Mouse (Mus musculus) embryonic facial prominence, embryonic 15.5 days (tissue): ENCODE measurements around the gene Zdhhc22. TPM values are rescaled to one million over a fixed set of nuclear protein-coding genes. Genes with fewer than 3 reads are reported as not detected.
A peak's percentile ranks its signal among the peaks of the same experiment; 100 is the strongest.

Experiments used
- ATAC-seq: fragments of 200-750 bp; cut with Nextera tagmentation; 2 replicates; pipeline ENCODE4 v1.8.0; 2017; ENCODE audit warnings: low read depth, moderate TSS enrichment; ENCODE audit not compliant: insufficient number of reproducible peaks, low FRiP score, low TSS enrichment
- H3K27ac ChIP-seq: fragments of 300-500 bp; sonication (generic); replicated peaks from 2 replicates; pipeline ENCODE4 v1.5.1; 2015; ENCODE audit warnings: mild to moderate bottlenecking, inconsistent platforms
- H3K27me3 ChIP-seq: fragments of 300-500 bp; sonication (generic); 2 replicates; pipeline ENCODE4 v1.6.1; 2015; ENCODE audit warnings: inconsistent platforms
- H3K36me3 ChIP-seq: fragments of 300-500 bp; sonication (generic); 2 replicates; pipeline ENCODE4 v1.6.1; 2015; ENCODE audit warnings: mild to moderate bottlenecking, inconsistent platforms
- H3K4me1 ChIP-seq: fragments of 300-500 bp; sonication (generic); 2 replicates; pipeline ENCODE4 v1.6.1; 2015; ENCODE audit warnings: inconsistent platforms
- H3K4me2 ChIP-seq: fragments of 300-500 bp; sonication (generic); replicated peaks from 2 replicates; pipeline ENCODE4 v1.6.1; 2015; ENCODE audit warnings: mild to moderate bottlenecking, inconsistent platforms
- H3K4me3 ChIP-seq: fragments of 300-500 bp; sonication (generic); replicated peaks from 2 replicates; pipeline ENCODE4 v1.5.1; 2015; ENCODE audit warnings: mild to moderate bottlenecking, inconsistent platforms
- H3K9ac ChIP-seq: fragments of 300-500 bp; sonication (generic); 2 replicates; pipeline ENCODE4 v1.6.1; 2015; ENCODE audit warnings: inconsistent platforms
- H3K9me3 ChIP-seq: fragments of 300-500 bp; sonication (generic); replicated peaks from 2 replicates; pipeline ENCODE4 v1.6.1; 2016; ENCODE audit warnings: inconsistent platforms
- WGBS: fragments of 180-500 bp; shearing (Covaris S2); methylation state at CpG from one replicate; pipeline ENCODE4 v1.1.7; 2015; 5-methylcytosine and 5-hydroxymethylcytosine counted together
- polyA plus RNA-seq: library from polyadenylated mRNA; unstranded; fragments of >200 nt; fragmentation: Nextera tagmentation; extraction: Ambion mirVana; gene quantifications from 2 replicates; pipeline ENCODE4 v1.2.1, GENCODE M21; 2015

The Zdhhc22 gene
- polyA plus RNA-seq = 0.12 TPM in 1 of 2 replicates, not detected in the other

DNA sequence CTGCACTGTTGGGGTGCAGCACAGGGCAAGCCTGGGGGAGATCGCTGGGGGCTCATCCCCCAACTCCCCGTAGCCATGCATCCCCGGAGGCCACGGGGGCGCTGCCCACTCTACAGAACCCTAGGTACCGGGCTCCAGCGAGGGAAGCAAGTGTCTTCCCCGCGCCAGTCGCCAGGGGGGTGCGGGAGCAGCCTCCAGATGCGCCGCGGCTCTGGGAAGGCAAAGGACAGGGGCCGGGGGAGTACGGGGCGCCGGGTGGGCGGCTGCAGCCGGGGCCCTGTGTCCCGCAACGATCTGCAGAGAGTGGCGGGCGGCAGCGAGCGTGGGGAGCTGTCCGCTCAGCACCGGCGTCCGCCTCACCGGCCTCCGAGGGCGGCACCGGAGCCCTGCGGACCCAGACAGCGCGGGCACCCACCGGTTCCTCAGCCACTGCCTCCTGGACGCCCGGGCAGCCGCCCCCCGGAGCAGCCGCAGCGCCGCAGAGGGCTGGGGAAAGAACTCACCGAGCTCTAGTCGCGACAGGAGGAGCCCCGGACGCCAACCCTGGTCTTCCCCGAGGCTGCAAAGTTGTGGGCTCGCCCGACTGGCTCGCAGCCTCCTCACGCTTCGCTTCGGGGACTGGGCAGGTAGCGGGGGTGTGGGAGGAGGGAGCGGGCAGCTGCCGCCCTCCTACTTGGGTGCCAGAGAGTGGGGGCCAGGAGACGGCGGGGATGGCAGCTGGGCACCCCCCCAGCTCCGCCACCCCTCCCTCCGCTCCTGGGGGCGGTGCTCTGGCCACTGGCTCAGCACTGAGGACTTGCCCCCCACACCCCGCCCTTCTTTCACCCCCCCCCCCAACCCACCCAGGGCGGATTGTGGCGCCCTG, at the start of gene Zdhhc22:
Gene Zdhhc22 (minus strand): TSS at position 541 of the 865 bp plus-strand sequence.
- H3K4me1 ChIP-seq = peaks cover 13% of the 10 kb centered on the region
- no peak within 1 kb of the TSS for H3K9ac ChIP-seq
- peak; percentile 40 for ATAC-seq
- H3K9me3 ChIP-seq = no peaks in the 10 kb centered on the region
- WGBS = under 1% methylated on average over 56 of the region's 68 CpGs
- H3K27ac ChIP-seq = no peak within 1 kb of the TSS
- no peaks in the 10 kb centered on the region for H3K36me3 ChIP-seq
- peak within 1 kb of the TSS; percentile 25 for H3K4me3 ChIP-seq
- H3K27me3 ChIP-seq = peaks cover 81% of the 10 kb centered on the region
- H3K4me2 ChIP-seq = peak within 1 kb of the TSS; percentile 46

- no peaks in the 10 kb centered on the region for H3K27me3 ChIP-seq
- no peaks in the 10 kb centered on the region for H3K4me1 ChIP-seq
- no peak overlapping the region for H3K9ac ChIP-seq
- H3K36me3 ChIP-seq = no peaks in the 10 kb centered on the region
- H3K4me3 ChIP-seq = no peak overlapping the region
- no peak overlapping the region for H3K4me2 ChIP-seq
- H3K9me3 ChIP-seq = no peaks in the 10 kb centered on the region
- no peak for ATAC-seq
- H3K27ac ChIP-seq = no peak overlapping the region
- WGBS = 91% methylated on average over 7 of the region's 7 CpGs
Measured at GRCm38 (mm10) chr12:87036631-87037030, 46.4 kb upstream of the Zdhhc22 start.

DNA sequence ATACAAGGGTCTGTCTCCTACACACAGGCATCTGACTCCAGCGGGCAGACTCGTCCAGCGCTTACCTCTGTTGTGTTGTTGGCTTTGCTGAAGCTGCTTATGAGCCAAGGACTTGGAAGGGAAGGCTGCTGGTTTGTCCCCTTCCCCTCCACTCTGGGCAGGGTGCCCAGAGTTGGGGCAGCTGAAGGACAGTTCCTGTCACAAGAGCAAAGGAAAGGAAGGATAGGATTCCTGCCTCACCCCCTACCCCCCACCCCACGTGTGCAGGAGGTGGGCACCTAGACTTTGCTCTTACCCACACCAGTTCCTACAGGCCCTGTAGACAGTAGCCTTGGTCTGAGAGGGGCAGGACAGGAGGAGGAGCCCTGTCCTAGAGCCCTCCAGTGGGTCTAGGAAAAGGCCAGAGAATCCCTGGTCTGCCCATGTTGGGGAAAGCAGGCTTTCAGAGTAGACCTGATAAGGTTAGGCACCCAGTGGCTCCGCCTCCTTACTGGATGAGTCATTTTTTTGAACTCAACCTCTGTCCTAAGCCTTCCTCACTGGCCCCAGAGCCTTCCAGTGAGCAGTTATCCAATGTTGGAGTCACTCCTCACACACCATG, 41.0 kb upstream of the Zdhhc22 start:
- Histone ChIP-seq H3K27me3 (peaks cover 19% of the 10 kb centered on the region), H3K27ac (no peak overlapping the region), H3K36me3 (no peaks in the 10 kb centered on the region), H3K9me3 (no peaks in the 10 kb centered on the region), H3K4me2 (no peak overlapping the region), H3K4me3 (no peak overlapping the region), H3K9ac (no peak overlapping the region), H3K4me1 (0 out of 2 replicates have a peak, but pooled peaks cover 3% of the 10 kb centered on the region)
- ATAC-seq = no peak
- 68% methylated on average over 5 of the region's 5 CpGs for WGBS

- Histone ChIP-seq H3K27ac (no peak overlapping the region), H3K4me1 (0 out of 2 replicates have a peak, but pooled peaks cover 5% of the 10 kb centered on the region), H3K27me3 (peaks cover 22% of the 10 kb centered on the region), H3K4me3 (no peak overlapping the region), H3K9me3 (no peaks in the 10 kb centered on the region), H3K36me3 (no peaks in the 10 kb centered on the region), H3K4me2 (no peak overlapping the region), H3K9ac (no peak overlapping the region)
- ATAC-seq = no peak
- 66% methylated on average over 5 of the region's 5 CpGs for WGBS
Measured at GRCm38 (mm10) chr12:87029251-87029976, 39.2 kb upstream of the Zdhhc22 start.

GRCm38 (mm10) chr12:87028068-87028467, 37.8 kb upstream of the Zdhhc22 start:
- no peaks in the 10 kb centered on the region for H3K36me3 ChIP-seq
- H3K4me3 ChIP-seq = no peak overlapping the region
- H3K27me3 ChIP-seq = peaks cover 22% of the 10 kb centered on the region
- no peak for ATAC-seq
- no peaks in the 10 kb centered on the region for H3K9me3 ChIP-seq
- no peak overlapping the region for H3K27ac ChIP-seq
- 0 out of 2 replicates have a peak, but pooled peaks cover 5% of the 10 kb centered on the region for H3K4me1 ChIP-seq
- 57% methylated on average over 2 of the region's 2 CpGs for WGBS
- H3K9ac ChIP-seq = no peak overlapping the region
- H3K4me2 ChIP-seq = no peak overlapping the region

DNA sequence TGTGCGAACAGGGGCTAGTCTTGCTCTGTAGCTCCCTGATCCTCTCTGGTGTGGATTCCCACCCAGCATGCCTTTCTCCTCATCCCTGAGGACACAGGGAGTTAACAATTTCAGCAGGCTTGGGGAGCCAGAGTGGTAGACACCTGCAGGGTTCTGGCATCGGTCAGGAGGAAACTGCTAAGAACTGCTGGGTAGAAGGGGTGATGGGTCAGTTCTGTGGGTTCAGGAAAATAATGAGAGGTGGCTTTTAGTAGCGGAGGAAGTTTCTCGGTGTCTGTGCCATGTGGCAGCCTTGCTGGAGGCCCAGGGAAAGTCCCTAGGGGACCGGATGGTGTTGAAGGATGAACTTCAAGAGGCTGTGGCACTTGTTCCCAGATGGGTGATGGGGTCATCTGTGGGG, 37.2 kb upstream of the Zdhhc22 start:
- no peak for ATAC-seq
- H3K4me2 ChIP-seq = no peak overlapping the region
- H3K27ac ChIP-seq = no peak overlapping the region
- H3K4me1 ChIP-seq = 0 out of 2 replicates have a peak, but pooled peaks cover 5% of the 10 kb centered on the region
- H3K36me3 ChIP-seq = no peaks in the 10 kb centered on the region
- H3K4me3 ChIP-seq = no peak overlapping the region
- H3K9ac ChIP-seq = no peak overlapping the region
- WGBS = 52% methylated on average over 5 of the region's 5 CpGs
- no peaks in the 10 kb centered on the region for H3K9me3 ChIP-seq
- H3K27me3 ChIP-seq = peaks cover 22% of the 10 kb centered on the region

GRCm38 (mm10) chr12:87026871-87027240, 36.6 kb upstream of the Zdhhc22 start:
- Histone ChIP-seq H3K27ac (no peak overlapping the region), H3K4me1 (0 out of 2 replicates have a peak, but pooled peaks cover 5% of the 10 kb centered on the region), H3K4me2 (peak overlapping the region; percentile 41), H3K4me3 (no peak overlapping the region), H3K36me3 (no peaks in the 10 kb centered on the region), H3K9ac (no peak overlapping the region), H3K9me3 (no peaks in the 10 kb centered on the region), H3K27me3 (peaks cover 22% of the 10 kb centered on the region)
- WGBS = 13% methylated on average over 8 of the region's 8 CpGs
- no peak for ATAC-seq

- Histone ChIP-seq H3K27me3 (peaks cover 22% of the 10 kb centered on the region), H3K4me3 (peak overlapping the region; percentile 10; the same call in 1 of the 2 replicates), H3K9ac (no peak overlapping the region), H3K36me3 (no peaks in the 10 kb centered on the region), H3K4me1 (0 out of 2 replicates have a peak, but pooled peaks cover 5% of the 10 kb centered on the region), H3K9me3 (no peaks in the 10 kb centered on the region), H3K4me2 (peak overlapping the region; percentile 41), H3K27ac (no peak overlapping the region)
- no peak for ATAC-seq
- WGBS = 4% methylated on average over 29 of the region's 30 CpGs
Measured at GRCm38 (mm10) chr12:87026109-87026870, 36.1 kb upstream of the Zdhhc22 start.

DNA sequence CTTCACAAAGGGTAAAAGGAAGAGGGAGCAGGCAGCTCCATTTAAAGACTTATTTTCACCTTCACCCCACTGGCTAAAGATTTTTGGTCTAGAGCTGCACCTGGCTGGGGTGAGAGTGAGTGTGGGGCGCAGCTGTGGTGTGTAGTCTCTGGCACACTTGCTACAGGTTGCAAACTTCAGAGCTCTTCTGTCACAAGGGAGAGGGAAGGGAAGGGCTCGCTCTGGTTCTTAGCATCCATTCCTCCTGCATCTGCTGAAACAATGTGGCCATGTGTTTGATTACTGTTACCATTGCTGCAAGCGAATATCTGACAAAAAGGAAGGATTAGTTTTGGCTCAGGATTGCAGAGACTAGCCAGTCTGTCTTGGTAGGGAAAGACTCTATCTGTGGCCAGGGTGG, 33.2 kb upstream of the Zdhhc22 start:
- Histone ChIP-seq H3K4me2 (no peak overlapping the region), H3K27ac (no peak overlapping the region), H3K36me3 (no peaks in the 10 kb centered on the region), H3K4me3 (no peak overlapping the region), H3K27me3 (peaks cover 22% of the 10 kb centered on the region), H3K9me3 (no peaks in the 10 kb centered on the region), H3K4me1 (0 out of 2 replicates have a peak, but pooled peaks cover 5% of the 10 kb centered on the region), H3K9ac (no peak overlapping the region)
- 70% methylated on average over 3 of the region's 3 CpGs for WGBS
- no peak for ATAC-seq

GRCm38 (mm10) chr12:87022006-87022405, 31.8 kb upstream of the Zdhhc22 start:
- Histone ChIP-seq H3K9me3 (no peaks in the 10 kb centered on the region), H3K4me2 (no peak overlapping the region), H3K9ac (no peak overlapping the region), H3K4me3 (no peak overlapping the region), H3K27me3 (peaks cover 11% of the 10 kb centered on the region), H3K4me1 (0 out of 2 replicates have a peak, but pooled peaks cover 5% of the 10 kb centered on the region), H3K27ac (no peak overlapping the region), H3K36me3 (no peaks in the 10 kb centered on the region)
- ATAC-seq = no peak
- WGBS = 76% methylated on average over 2 of the region's 2 CpGs
